Mouse (Mus musculus): ENCODE results near the gene Gm43951. TPM values are rescaled to one million over a fixed set of nuclear protein-coding genes. Genes with fewer than 3 reads are reported as not detected.
"Not testable (repeated sequence)": the region's sequence is repeated elsewhere in the genome, so short reads cannot be mapped to it uniquely, and the experiment has no call there.

The Gm43951 gene
- total RNA-seq, 2 experiments from 2014 or later = 0.25 to 0.26 TPM

DNA sequence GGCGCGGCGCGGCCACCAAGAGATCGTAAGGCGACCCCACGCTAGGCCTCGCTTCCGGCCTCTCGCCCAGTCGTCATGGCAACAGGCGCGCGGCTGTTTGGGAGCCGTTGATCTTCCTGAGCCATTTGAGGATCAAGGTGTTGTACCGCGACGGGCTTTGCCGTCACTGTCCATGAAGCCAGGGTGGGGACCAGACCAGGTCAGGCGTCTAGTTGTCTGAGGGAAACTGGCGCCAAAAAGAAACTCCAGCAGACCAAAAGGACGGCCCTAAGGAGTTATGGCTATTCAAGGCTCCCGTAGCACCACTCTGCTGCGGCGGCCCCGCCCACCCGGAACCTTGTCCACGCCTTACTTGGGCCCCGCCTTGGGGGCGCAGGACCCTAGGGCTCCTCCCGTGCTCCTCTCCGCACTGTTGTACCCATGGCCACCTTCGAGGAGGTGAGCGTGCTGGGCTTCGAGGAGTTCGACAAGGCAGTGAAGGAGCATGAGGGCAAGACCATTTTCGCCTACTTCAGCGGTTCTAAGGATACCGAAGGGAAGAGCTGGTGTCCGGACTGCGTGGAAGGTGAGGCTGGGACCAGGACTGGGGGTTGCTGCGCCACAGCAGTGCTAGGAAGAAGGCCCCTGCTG, 679 bp upstream of the Gm43951 start, which contains the start of the genes 4933427D14Rik and Txndc17:
Gene 4933427D14Rik (minus strand): TSS at position 256 of the 630 bp plus-strand sequence.
Gene Txndc17 (plus strand): TSS at position 344 of the 630 bp plus-strand sequence.
- intact Hi-C loops (cut with DNase I) = loop anchor here (5.0 kb wide), 1 partner anchor 155 kb away; no protein-coding TSS in a partner anchor

DNA sequence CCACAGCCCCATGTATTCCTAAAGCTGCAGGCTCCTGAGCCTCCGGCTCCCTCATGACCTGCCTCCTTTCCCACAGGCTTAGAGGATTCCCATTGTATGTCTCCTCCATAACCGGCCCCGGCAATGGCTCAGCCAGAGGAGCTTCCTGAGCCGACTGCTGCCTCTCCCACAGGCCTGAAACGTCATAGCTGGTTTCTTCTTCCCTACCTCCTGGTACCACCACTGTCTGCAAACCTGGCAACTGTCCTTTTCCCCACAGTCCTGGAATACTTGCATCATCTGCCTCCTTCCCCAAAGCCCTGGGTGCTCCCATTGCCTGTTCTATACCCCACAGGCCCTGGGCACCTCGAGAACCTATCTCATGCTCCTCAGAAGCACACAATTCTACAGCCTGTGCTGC, 1.4 kb downstream of the Gm43951 start:
- DNase-seq = no peak
- intact Hi-C loops (cut with DNase I) = loop anchor here (5.0 kb wide), 1 partner anchor 153 kb away; no protein-coding TSS in a partner anchor

More for the DNA sequence above, 679 bp upstream of the Gm43951 start, which contains the start of the genes 4933427D14Rik and Txndc17:
- DNase-seq = peak; percentile 91 to 92

DNA sequence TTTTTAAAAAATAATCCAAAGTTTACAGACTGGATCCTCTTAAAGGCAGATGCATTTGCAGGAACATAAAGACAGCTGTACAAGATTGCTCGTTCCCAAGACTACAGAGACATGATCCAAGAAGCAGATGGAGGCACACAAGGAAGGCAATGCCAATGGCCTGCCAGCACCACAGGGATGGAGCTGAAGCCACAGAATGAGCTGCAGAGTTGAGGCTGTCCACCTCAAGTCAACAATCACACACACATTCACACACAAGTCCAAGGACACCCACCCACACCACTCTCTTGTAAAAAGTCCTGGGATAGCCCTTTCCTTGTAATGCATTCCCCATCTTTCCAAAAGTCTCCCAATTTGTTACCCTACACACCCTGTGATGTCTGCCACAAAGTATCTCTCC, 3.2 kb downstream of the Gm43951 start:
- intact Hi-C loops (cut with DNase I) = no loop called here
- DNase-seq = no peak

DNA sequence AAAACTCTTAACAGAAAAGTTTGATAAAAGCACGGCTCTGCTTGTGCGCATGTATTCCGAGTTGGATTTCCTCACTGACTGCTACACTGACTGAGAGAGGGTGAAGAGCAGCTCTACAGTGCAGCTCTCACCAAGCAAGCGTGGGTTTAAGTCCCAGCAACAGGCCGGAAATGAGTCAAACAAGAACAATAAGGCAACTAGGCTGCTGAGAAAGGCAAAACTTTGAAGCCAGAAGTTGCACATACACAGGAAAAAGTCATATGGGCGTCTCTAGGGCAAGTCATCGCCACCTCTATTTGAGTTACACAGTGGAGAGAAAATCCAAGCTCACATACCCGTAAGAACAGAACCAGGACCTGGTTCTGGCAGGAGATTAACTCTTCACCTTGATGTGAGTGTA, 10.1 kb downstream of the Gm43951 start:
- peak in 1 of 2 experiments; percentile 15 for DNase-seq
- intact Hi-C loops (cut with DNase I) = no loop called here

DNA sequence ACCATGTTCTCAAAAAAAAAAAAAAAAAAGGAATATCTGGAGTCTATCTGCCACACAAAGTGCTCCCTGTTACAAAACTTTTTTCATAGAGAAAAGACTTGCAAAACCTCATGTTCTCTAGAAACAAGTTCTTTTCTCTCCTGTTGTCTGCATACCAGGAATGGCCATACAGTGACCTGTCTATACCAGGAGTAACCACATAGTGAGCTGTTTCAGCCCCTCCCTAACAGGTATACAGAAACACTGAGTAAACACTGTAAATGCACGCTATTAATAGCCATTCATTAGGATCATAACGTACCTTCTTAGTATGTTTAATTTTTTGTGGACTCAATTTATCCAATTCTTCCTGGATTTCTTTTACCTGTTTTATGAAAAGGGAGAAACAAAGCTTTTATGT, 12.4 kb downstream of the Gm43951 start:
- intact Hi-C loops (cut with DNase I) = no loop called here
- DNase-seq = no peak

GRCm38 (mm10) chr11:72190857-72191256, 15.8 kb downstream of the Gm43951 start:
- intact Hi-C loops (cut with DNase I) = no loop called here
- no peak for DNase-seq

DNA sequence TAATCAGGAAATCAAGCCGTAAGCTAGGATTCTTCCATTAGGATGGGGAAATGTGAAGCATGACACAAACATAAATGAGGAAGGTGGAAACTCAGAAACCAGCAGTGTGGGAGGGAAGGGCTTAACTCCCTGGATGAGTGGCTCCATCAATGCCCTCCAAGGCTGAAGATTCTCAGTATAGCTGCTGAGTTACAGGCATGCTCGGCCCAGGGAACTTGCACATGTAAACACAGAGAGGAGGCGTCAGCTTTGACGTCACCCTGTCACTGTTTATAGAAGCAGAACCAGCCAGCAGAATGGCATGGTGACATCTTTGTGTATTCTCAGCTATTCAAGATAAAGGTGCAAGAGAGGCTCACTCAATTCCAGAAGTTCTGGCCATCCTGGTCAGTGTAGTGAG, 22.4 kb downstream of the Gm43951 start:
- intact Hi-C loops (cut with DNase I) = no loop called here

GRCm38 (mm10) chr11:72181136-72181535, 25.5 kb downstream of the Gm43951 start:
- intact Hi-C loops (cut with DNase I) = no loop called here

More for the DNA sequence above, 22.4 kb downstream of the Gm43951 start:
- no peak for DNase-seq

DNA sequence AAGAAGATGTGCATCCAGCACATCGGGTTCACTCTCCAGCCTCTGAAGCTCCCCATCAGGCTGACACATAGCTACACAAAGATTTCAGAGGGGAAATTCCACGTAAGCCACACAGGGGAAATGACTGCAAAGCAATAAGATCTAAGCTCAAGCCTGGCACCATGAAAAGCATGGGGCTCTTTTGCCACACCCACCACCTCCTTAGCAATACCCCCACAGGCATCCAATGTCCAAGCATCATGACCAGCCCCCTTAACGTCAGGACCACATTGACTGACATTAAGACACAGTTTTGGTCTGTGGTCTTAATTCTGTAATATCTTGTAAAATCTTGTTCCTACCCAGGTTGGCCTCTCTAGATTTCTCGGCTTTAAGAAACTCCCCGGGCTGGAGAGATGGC, 26.1 kb downstream of the Gm43951 start:
- intact Hi-C loops (cut with DNase I) = no loop called here
- DNase-seq = no peak

More at GRCm38 (mm10) chr11:72181136-72181535, 25.5 kb downstream of the Gm43951 start:
- DNase-seq = no peak

GRCm38 (mm10) chr11:72176553-72176952, 30.1 kb downstream of the Gm43951 start:
- DNase-seq = no peak
- intact Hi-C loops (cut with DNase I) = no loop called here

GRCm38 (mm10) chr11:72175966-72176365, 30.7 kb downstream of the Gm43951 start:
- intact Hi-C loops (cut with DNase I) = no loop called here
- no peak for DNase-seq

GRCm38 (mm10) chr11:72174721-72175120, 31.9 kb downstream of the Gm43951 start:
- intact Hi-C loops (cut with DNase I) = no loop called here
- DNase-seq = no peak

- DNase-seq = no peak
- intact Hi-C loops (cut with DNase I) = no loop called here
Measured at GRCm38 (mm10) chr11:72173506-72173905, 33.1 kb downstream of the Gm43951 start.

GRCm38 (mm10) chr11:72171906-72172305, 34.7 kb downstream of the Gm43951 start:
- intact Hi-C loops (cut with DNase I) = not testable (repeated sequence)

GRCm38 (mm10) chr11:72169871-72170270, 36.8 kb downstream of the Gm43951 start:
- intact Hi-C loops (cut with DNase I) = no loop called here
- no peak for DNase-seq

More at GRCm38 (mm10) chr11:72171906-72172305, 34.7 kb downstream of the Gm43951 start:
- not testable (repeated sequence) for DNase-seq

GRCm38 (mm10) chr11:72163198-72163597, 43.4 kb downstream of the Gm43951 start:
- no peak for DNase-seq
- intact Hi-C loops (cut with DNase I) = no loop called here

- no peak for DNase-seq
- intact Hi-C loops (cut with DNase I) = no loop called here
Measured at GRCm38 (mm10) chr11:72156624-72157023, 50.0 kb downstream of the Gm43951 start.

- intact Hi-C loops (cut with DNase I) = no loop called here
- DNase-seq = no peak
Measured at GRCm38 (mm10) chr11:72155981-72156428, 50.6 kb downstream of the Gm43951 start.

- intact Hi-C loops (cut with DNase I) = no loop called here
Measured at GRCm38 (mm10) chr11:72155186-72155980, 51.3 kb downstream of the Gm43951 start.

More at GRCm38 (mm10) chr11:72155186-72155980, 51.3 kb downstream of the Gm43951 start:
- DNase-seq = no peak

All from heart, postnatal 10 days (tissue).